ENCODE assay signal across 8 mouse cellular contexts in the genomic region with DNA sequence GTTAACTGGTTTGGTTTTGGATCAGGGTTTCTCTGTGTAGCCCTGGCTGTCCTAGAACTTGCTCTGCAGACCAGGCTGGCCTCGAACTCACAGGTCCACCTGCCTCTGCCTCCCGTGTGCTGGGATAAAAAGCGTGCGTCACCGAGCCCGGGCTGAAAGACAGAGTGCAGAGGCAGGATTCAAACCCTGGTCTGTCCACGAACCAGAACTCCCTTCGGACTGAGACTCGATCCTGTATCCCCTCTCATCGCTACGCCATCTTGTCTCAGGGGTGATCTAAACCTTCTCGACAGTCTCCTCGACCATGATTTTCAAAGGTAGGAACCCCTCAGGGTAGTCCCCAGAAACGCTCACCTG. TPM values are rescaled to one million over a fixed set of nuclear protein-coding genes. Genes with fewer than 3 reads are reported as not detected.
DNase-seq lines count a peak whose midpoint lies in the region; ATAC-seq and TF ChIP-seq lines count a peak whose summit lies in the region.

No protein-coding gene starts in this region.

- H3K27ac ChIP-seq in heart, embryonic 12.5 days (ENCODE audit: poor library complexity, severe bottlenecking): no peak overlapping the region
- H3K27ac ChIP-seq in ES-Bruce4 (ENCODE audit: insufficient read depth, low read length) (peak overlapping the region; percentile 14; the same call in 1 of the 2 replicates), macrophage (peak overlapping the region; percentile 10; the same call in 1 of the 2 replicates)
- H3K27ac ChIP-seq in forebrain, postnatal 0 days (ENCODE audit: low read depth, low read length): 0 out of 2 replicates have a peak overlapping the region, but pooled peaks have one; percentile 21

- 0 out of 2 replicates have a peak, but pooled peaks cover 2% of the 10 kb centered on the region for H3K36me3 ChIP-seq in heart, embryonic 12.5 days
- H3K36me3 ChIP-seq in ES-Bruce4 (ENCODE audit: control insufficient read depth, insufficient read depth, low read length, poor library complexity, severe bottlenecking): peaks cover 5% of the 10 kb centered on the region; the same call in 1 of the 2 replicates
- H3K36me3 ChIP-seq in forebrain, postnatal 0 days (ENCODE audit: insufficient read depth): no peaks in the 10 kb centered on the region
- H3K36me3 ChIP-seq in macrophage (ENCODE audit: inconsistent target): no peaks in the 10 kb centered on the region

- no peak for TF ChIP-seq CTCF in ES-Bruce4 (IDR thresholded peaks at IDR 0.05; ENCODE audit: low read depth, low read length)
- no peak for TF ChIP-seq CTCF in forebrain, postnatal 0 days (IDR thresholded peaks at IDR 0.05; ENCODE audit: low read depth)

- H3K27me3 ChIP-seq in heart, embryonic 12.5 days (replicated peaks): no peaks in the 10 kb centered on the region
- no peaks in the 10 kb centered on the region for H3K27me3 ChIP-seq in ES-Bruce4 (ENCODE audit: control insufficient read depth, insufficient read depth, low read length, poor library complexity, severe bottlenecking)
- H3K27me3 ChIP-seq in forebrain, postnatal 0 days (ENCODE audit: insufficient read depth, low read length): no peaks in the 10 kb centered on the region

- ATAC-seq in heart, embryonic 12.5 days (ENCODE audit: insufficient number of reproducible peaks, low FRiP score): no peak
- no peak; the same call in 1 of the 2 replicates for ATAC-seq in forebrain, postnatal 0 days

- H3K9me3 ChIP-seq in heart, embryonic 12.5 days (replicated peaks): no peaks in the 10 kb centered on the region
- no peaks in the 10 kb centered on the region for H3K9me3 ChIP-seq in ES-Bruce4 (replicated peaks; ENCODE audit: control insufficient read depth, insufficient read depth, low read length, poor library complexity, severe bottlenecking)
- H3K9me3 ChIP-seq in forebrain, postnatal 0 days (ENCODE audit: low read length): no peaks in the 10 kb centered on the region

- H3K4me1 ChIP-seq in heart, embryonic 12.5 days (replicated peaks): peaks cover 15% of the 10 kb centered on the region
- H3K4me1 ChIP-seq in ES-Bruce4 (ENCODE audit: control insufficient read depth, insufficient read depth, low read length): no peaks in the 10 kb centered on the region
- no peaks in the 10 kb centered on the region for H3K4me1 ChIP-seq in forebrain, postnatal 0 days (ENCODE audit: insufficient read depth)

- 2% methylated on average over 14 of the region's 14 CpGs for WGBS in heart, embryonic 12.5 days
- under 1% methylated on average over 14 of the region's 14 CpGs for WGBS in forebrain, postnatal 0 days
- WGBS in macrophage (ENCODE audit: missing documents): 8% methylated on average over 14 of the region's 14 CpGs

- peak overlapping the region; percentile 90 for H3K4me2 ChIP-seq in heart, embryonic 12.5 days
- peak overlapping the region; percentile 59 for H3K4me2 ChIP-seq in forebrain, postnatal 0 days (ENCODE audit: low read depth)

- TF ChIP-seq EP300 in ES-Bruce4 (IDR thresholded peaks at IDR 0.05; ENCODE audit: insufficient read depth, low read depth, low read length): no peak

- H3K9ac ChIP-seq in heart, embryonic 12.5 days: peak overlapping the region; percentile 62
- peak overlapping the region; percentile 44 for H3K9ac ChIP-seq in ES-Bruce4 (ENCODE audit: low read depth, poor library complexity, severe bottlenecking)
- H3K9ac ChIP-seq in forebrain, postnatal 0 days: peak overlapping the region; percentile 41

- H3K4me3 ChIP-seq in heart, embryonic 12.5 days: peak overlapping the region; percentile 68
- peak overlapping the region; percentile 78 for H3K4me3 ChIP-seq in ES-Bruce4 (ENCODE audit: low read depth, low read length)
- H3K4me3 ChIP-seq in forebrain, postnatal 0 days (ENCODE audit: low read depth, low read length): peak overlapping the region; percentile 51
- H3K4me3 ChIP-seq in macrophage (ENCODE audit: inconsistent target): peak overlapping the region; percentile 58

- no peak for TF ChIP-seq POLR2A in ES-Bruce4 (IDR thresholded peaks at IDR 0.05; ENCODE audit: insufficient read depth, low read length)

- DNase-seq in heart, postnatal 14 days: no peak
- DNase-seq in forebrain, postnatal 0 days: no peak
- no peak for DNase-seq in right cerebral cortex, adult 18-20 months
- DNase-seq in layer of hippocampus, adult 11-12 months (ENCODE audit: low spot score): no peak
- DNase-seq in layer of hippocampus, adult 9-10 months (ENCODE audit: low spot score): no peak

- intact Hi-C loops in heart, postnatal 14 days (cut with DNase I): loop anchor here (2.0 to 5.0 kb wide), 4 partner anchors 57 to 292 kb away; no protein-coding TSS in a partner anchor

- H3K79me2 ChIP-seq in macrophage (ENCODE audit: inconsistent target): peaks cover 42% of the 10 kb centered on the region

RNA-seq across cellular contexts. Expression of gene Gm10644, which starts 0.3 kb away (rescaled TPM):
- polyA plus RNA-seq in heart, embryonic 12.5 days (2016; fragmentation: Nextera tagmentation; extraction: Ambion mirVana): 0.34 and 0.40 TPM in 2 replicates
- total RNA-seq in heart, postnatal 14 days (2021): under 1 TPM; 0.22 to 0.91 TPM
- polyA plus RNA-seq in ES-Bruce4 (2011; ENCODE audit: insufficient read depth, insufficient read length, low read depth, missing spikeins) (0.47 and 0.78 TPM in 2 replicates), macrophage (2018) (0.06 to 0.11 TPM (median 0.07 TPM) in 3 replicates)
- total RNA-seq in forebrain, postnatal 0 days (2014; rRNA removed): 0.14 and 0.31 TPM in 2 replicates
- 0.14 and 0.40 TPM in 2 replicates for polyA plus RNA-seq in forebrain, postnatal 0 days (2015; fragmentation: Nextera tagmentation; extraction: Ambion mirVana)
- total RNA-seq in macrophage (2018; cell fraction: chromatin; rRNA removed): under 1 TPM in 14 of 26 experiments, not detected in 12; 0.19 to 0.86 (median 0.48) TPM
- total RNA-seq in macrophage (2018; cell fraction: cytosol; rRNA removed): under 1 TPM in 19 of 26 experiments, not detected in 7; 0.03 to 0.21 (median 0.08) TPM
- under 1 TPM in 13 of 26 experiments, not detected in 13; 0.17 to 0.60 (median 0.35) TPM for total RNA-seq in macrophage (2018; cell fraction: nucleus; rRNA removed)

RNA-seq across cellular contexts. Expression of gene Asf1b, which starts 0.6 kb away (rescaled TPM):
- polyA plus RNA-seq in heart, embryonic 12.5 days (2016; fragmentation: Nextera tagmentation; extraction: Ambion mirVana): 55.0 and 58.3 TPM in 2 replicates
- 1 to 10 TPM; 2.8 to 4.4 TPM for total RNA-seq in heart, postnatal 14 days (2021)
- polyA plus RNA-seq in ES-Bruce4 (2011; ENCODE audit: insufficient read depth, insufficient read length, low read depth, missing spikeins): 26.3 and 29.3 TPM in 2 replicates
- total RNA-seq in forebrain, postnatal 0 days (2014; rRNA removed): 1.7 and 5.0 TPM in 2 replicates
- 4.7 and 5.1 TPM in 2 replicates for polyA plus RNA-seq in forebrain, postnatal 0 days (2015; fragmentation: Nextera tagmentation; extraction: Ambion mirVana)
- 1 to 10 TPM in 12 of 26 experiments, under 1 TPM in 4, not detected in 10; 0.40 to 3.9 (median 1.8) TPM for total RNA-seq in macrophage (2018; cell fraction: chromatin; rRNA removed)
- total RNA-seq in macrophage (2018; cell fraction: cytosol; rRNA removed): 1 to 10 TPM; 2.9 to 7.2 (median 4.6) TPM
- total RNA-seq in macrophage (2018; cell fraction: nucleus; rRNA removed): 10 to 100 TPM in 1 of 26 experiments, 1 to 10 TPM in 17, under 1 TPM in 7, not detected in 1; 0.30 to 11.5 (median 2.8) TPM
- polyA plus RNA-seq in macrophage (2018): 3.8 to 22.0 TPM (median 9.5 TPM) in 3 replicates

RNA-seq across cellular contexts. Expression of gene Prkaca, which starts 18.1 kb away (rescaled TPM):
- polyA plus RNA-seq in heart, embryonic 12.5 days (2016; fragmentation: Nextera tagmentation; extraction: Ambion mirVana): 216 and 234 TPM in 2 replicates
- 100 to 1,000 TPM; 386 to 395 TPM for total RNA-seq in heart, postnatal 14 days (2021)
- polyA plus RNA-seq in ES-Bruce4 (2011; ENCODE audit: insufficient read depth, insufficient read length, low read depth, missing spikeins): 51.8 and 54.1 TPM in 2 replicates
- total RNA-seq in forebrain, postnatal 0 days (2014; rRNA removed): 133 and 151 TPM in 2 replicates
- 172 and 215 TPM in 2 replicates for polyA plus RNA-seq in forebrain, postnatal 0 days (2015; fragmentation: Nextera tagmentation; extraction: Ambion mirVana)
- 10 to 100 TPM in 9 of 26 experiments, 1 to 10 TPM in 17; 2.1 to 17.5 (median 6.5) TPM for total RNA-seq in macrophage (2018; cell fraction: chromatin; rRNA removed)
- 10 to 100 TPM; 53.6 to 92.3 (median 75.5) TPM for total RNA-seq in macrophage (2018; cell fraction: cytosol; rRNA removed)
- total RNA-seq in macrophage (2018; cell fraction: nucleus; rRNA removed): 10 to 100 TPM; 11.1 to 45.7 (median 24.4) TPM
- polyA plus RNA-seq in macrophage (2018): 59.2 to 70.1 TPM (median 67.5 TPM) in 3 replicates

RNA-seq across cellular contexts. Expression of gene Samd1, which starts 42.7 kb away (rescaled TPM):
- 4.5 and 5.8 TPM in 2 replicates for polyA plus RNA-seq in heart, embryonic 12.5 days (2016; fragmentation: Nextera tagmentation; extraction: Ambion mirVana)
- total RNA-seq in heart, postnatal 14 days (2021): 10 to 100 TPM; 28.4 to 32.3 TPM
- 79.7 and 95.7 TPM in 2 replicates for polyA plus RNA-seq in ES-Bruce4 (2011; ENCODE audit: insufficient read depth, insufficient read length, low read depth, missing spikeins)
- total RNA-seq in forebrain, postnatal 0 days (2014; rRNA removed): 116 and 117 TPM in 2 replicates
- polyA plus RNA-seq in forebrain, postnatal 0 days (2015; fragmentation: Nextera tagmentation; extraction: Ambion mirVana): 6.7 and 6.9 TPM in 2 replicates
- 100 to 1,000 TPM in 2 of 26 experiments, 10 to 100 TPM in 21, 1 to 10 TPM in 3; 6.4 to 119 (median 41.6) TPM for total RNA-seq in macrophage (2018; cell fraction: chromatin; rRNA removed)
- total RNA-seq in macrophage (2018; cell fraction: cytosol; rRNA removed): 10 to 100 TPM; 10.9 to 33.8 (median 25.4) TPM
- total RNA-seq in macrophage (2018; cell fraction: nucleus; rRNA removed): 10 to 100 TPM; 12.1 to 87.1 (median 40.9) TPM
- polyA plus RNA-seq in macrophage (2018): 25.5 to 39.0 TPM (median 26.7 TPM) in 3 replicates

RNA-seq across cellular contexts. Expression of gene 1700067K01Rik, which starts 46.6 kb away (rescaled TPM):
- 0.22 and 0.54 TPM in 2 replicates for polyA plus RNA-seq in heart, embryonic 12.5 days (2016; fragmentation: Nextera tagmentation; extraction: Ambion mirVana)
- total RNA-seq in heart, postnatal 14 days (2021): under 1 TPM; 0.33 to 0.80 TPM
- 1.5 and 2.4 TPM in 2 replicates for polyA plus RNA-seq in ES-Bruce4 (2011; ENCODE audit: insufficient read depth, insufficient read length, low read depth, missing spikeins)
- 0.15 and 0.81 TPM in 2 replicates for total RNA-seq in forebrain, postnatal 0 days (2014; rRNA removed)
- 0.36 and 0.86 TPM in 2 replicates for polyA plus RNA-seq in forebrain, postnatal 0 days (2015; fragmentation: Nextera tagmentation; extraction: Ambion mirVana)
- total RNA-seq in macrophage (2018; cell fraction: chromatin; rRNA removed): 1 to 10 TPM in 6 of 26 experiments, under 1 TPM in 2, not detected in 18; 0.68 to 3.9 (median 1.9) TPM
- total RNA-seq in macrophage (2018; cell fraction: cytosol; rRNA removed): under 1 TPM in 1 of 26 experiments, not detected in 25; 0.22 TPM
- total RNA-seq in macrophage (2018; cell fraction: nucleus; rRNA removed): 1 to 10 TPM in 8 of 26 experiments, under 1 TPM in 2, not detected in 16; 0.68 to 3.8 (median 1.3) TPM
- not detected in 3 replicates for polyA plus RNA-seq in macrophage (2018)
